Mouse (Mus musculus) heart, postnatal 0 days (tissue): ENCODE data around the gene N4bp3.

Source experiments
- CTCF ChIP-seq: IDR thresholded peaks from 2 replicates; pipeline ENCODE4 v1.5.1; 2016; ENCODE audit warnings: antibody characterized with exemption, control low read depth, low read depth
- EP300 ChIP-seq: IDR thresholded peaks from 2 replicates; pipeline ENCODE4 v1.6.1; 2016; ENCODE audit warnings: antibody characterized with exemption, low read depth

- TF ChIP-seq EP300 = no peak
- TF ChIP-seq CTCF = no peak
These were observed 4.2 kb upstream of the N4bp3 start for GRCm38 (mm10) chr11:51654891-51655290.
